Mouse (Mus musculus) midbrain, embryonic 11.5 days (tissue): ENCODE measurements at regions not wholly inside any gene's neighbourhood (a gene's known extent, or its start where the extent isn't known, plus 50 kb on each side); places are given as distances from the start of the nearest gene placed in this dataset.

Experiments
- ATAC-seq: fragments of 200-750 bp; cut with Nextera tagmentation; 2 replicates; pipeline ENCODE4 v1.8.0; 2017; ENCODE audit warnings: moderate TSS enrichment, moderate library complexity; ENCODE audit not compliant: low FRiP score
- DNase-seq: peaks from one replicate; pipeline ENCODE4 v3.0.0; 2015; ENCODE audit warnings: low spot score; ENCODE audit errors: missing footprints
- H3K27ac ChIP-seq: fragments of 300-500 bp; sonication (generic); 2 replicates; pipeline ENCODE4 v1.5.1; 2014; ENCODE audit warnings: low read depth, low read length
- H3K27me3 ChIP-seq: fragments of 300-500 bp; sonication (generic); 2 replicates; pipeline ENCODE4 v1.6.1; 2014; ENCODE audit warnings: mild to moderate bottlenecking, low read length, moderate library complexity, mixed read lengths; ENCODE audit not compliant: control insufficient read depth, insufficient read depth
- H3K36me3 ChIP-seq: fragments of 300-500 bp; sonication (generic); 2 replicates; pipeline ENCODE4 v1.6.1; 2014; ENCODE audit warnings: mild to moderate bottlenecking, low read length, moderate library complexity, mixed read lengths; ENCODE audit not compliant: control insufficient read depth, insufficient read depth
- H3K4me1 ChIP-seq: fragments of 300-500 bp; sonication (generic); 2 replicates; pipeline ENCODE4 v1.6.1; 2014; ENCODE audit warnings: low read length; ENCODE audit not compliant: control insufficient read depth, insufficient read depth
- H3K4me2 ChIP-seq: fragments of 300-500 bp; sonication (generic); 2 replicates; pipeline ENCODE4 v1.6.1; 2014; ENCODE audit warnings: mild to moderate bottlenecking, moderate library complexity
- H3K4me3 ChIP-seq: fragments of 300-500 bp; sonication (generic); 2 replicates; pipeline ENCODE4 v1.5.1; 2014; ENCODE audit warnings: low read depth, low read length
- H3K9ac ChIP-seq: fragments of 300-500 bp; sonication (generic); 2 replicates; pipeline ENCODE4 v1.6.1; 2014; ENCODE audit warnings: low read length
- H3K9me3 ChIP-seq: fragments of 300-500 bp; sonication (generic); 2 replicates; pipeline ENCODE4 v1.6.1; 2016; ENCODE audit warnings: low read length; ENCODE audit not compliant: control insufficient read depth
- WGBS: fragments of 180-500 bp; shearing (Covaris S2); extraction: QIAGEN DNeasy Blood & Tissue Kit; methylation state at CpG from one replicate; pipeline ENCODE4 v1.1.7; 2014; 5-methylcytosine and 5-hydroxymethylcytosine counted together

- Histone ChIP-seq H3K4me1 (peaks cover 7% of the 10 kb centered on the region), H3K9ac (no peak overlapping the region), H3K27ac (no peak overlapping the region), H3K4me2 (no peak overlapping the region), H3K4me3 (no peak overlapping the region), H3K9me3 (no peaks in the 10 kb centered on the region), H3K27me3 (no peaks in the 10 kb centered on the region), H3K36me3 (no peaks in the 10 kb centered on the region)
- no peak for DNase-seq
- WGBS = 92% methylated on average over 21 of the region's 21 CpGs
- no peak for ATAC-seq
Measured at GRCm38 (mm10) chr2:50757837-50758541, 390.9 kb downstream of the Rnd3 start.

- Histone ChIP-seq H3K4me1 (peaks cover 8% of the 10 kb centered on the region), H3K27ac (peak overlapping the region; percentile 81), H3K36me3 (no peaks in the 10 kb centered on the region), H3K4me2 (peak overlapping the region; percentile 28), H3K4me3 (no peak overlapping the region), H3K27me3 (no peaks in the 10 kb centered on the region), H3K9me3 (no peaks in the 10 kb centered on the region), H3K9ac (0 out of 2 replicates have a peak overlapping the region, but pooled peaks have one; percentile 20)
- DNase-seq (peak; percentile 95), ATAC-seq (peak; percentile 87)
- WGBS = 25% methylated on average over 9 of the region's 9 CpGs
Measured at GRCm38 (mm10) chr2:50755616-50756450, 393.1 kb downstream of the Rnd3 start.

- 56% methylated on average over 6 of the region's 6 CpGs for WGBS
- Histone ChIP-seq H3K4me3 (no peak overlapping the region), H3K4me2 (no peak overlapping the region), H3K9ac (no peak overlapping the region), H3K27me3 (no peaks in the 10 kb centered on the region), H3K9me3 (no peaks in the 10 kb centered on the region), H3K36me3 (no peaks in the 10 kb centered on the region), H3K27ac (peak overlapping the region; percentile 49; the same call in 1 of the 2 replicates), H3K4me1 (peaks cover 14% of the 10 kb centered on the region)
- DNase-seq = no peak
- peak; percentile 45; the same call in 1 of the 2 replicates for ATAC-seq
Measured at GRCm38 (mm10) chr2:50755160-50755559, 393.8 kb downstream of the Rnd3 start.

DNA sequence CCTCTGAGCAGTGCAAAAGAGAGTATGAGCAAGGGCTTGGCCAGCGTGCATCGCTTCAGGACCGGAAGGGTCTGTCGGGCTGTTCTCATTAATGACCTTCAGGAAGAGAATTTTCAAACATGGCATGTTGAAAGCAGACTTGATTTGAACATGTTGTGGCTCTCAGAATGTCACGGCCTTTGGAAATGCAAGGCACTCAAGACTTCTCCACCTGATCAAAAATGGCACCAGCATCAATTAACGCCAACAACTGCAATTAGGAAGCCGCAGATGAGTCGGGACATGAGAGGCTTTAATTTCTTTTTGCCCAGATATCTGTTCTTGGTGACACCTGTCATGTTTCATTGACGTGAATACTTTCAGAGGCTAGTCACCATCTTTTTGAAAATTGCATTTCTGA, 396.5 kb downstream of the Rnd3 start:
- H3K27ac ChIP-seq = no peak overlapping the region
- H3K4me2 ChIP-seq = no peak overlapping the region
- ATAC-seq (no peak), DNase-seq (peak; percentile 79)
- H3K9ac ChIP-seq = no peak overlapping the region
- H3K27me3 ChIP-seq = no peaks in the 10 kb centered on the region
- no peaks in the 10 kb centered on the region for H3K36me3 ChIP-seq
- no peaks in the 10 kb centered on the region for H3K9me3 ChIP-seq
- no peak overlapping the region for H3K4me3 ChIP-seq
- WGBS = 91% methylated on average over 9 of the region's 9 CpGs
- H3K4me1 ChIP-seq = peaks cover 14% of the 10 kb centered on the region

DNA sequence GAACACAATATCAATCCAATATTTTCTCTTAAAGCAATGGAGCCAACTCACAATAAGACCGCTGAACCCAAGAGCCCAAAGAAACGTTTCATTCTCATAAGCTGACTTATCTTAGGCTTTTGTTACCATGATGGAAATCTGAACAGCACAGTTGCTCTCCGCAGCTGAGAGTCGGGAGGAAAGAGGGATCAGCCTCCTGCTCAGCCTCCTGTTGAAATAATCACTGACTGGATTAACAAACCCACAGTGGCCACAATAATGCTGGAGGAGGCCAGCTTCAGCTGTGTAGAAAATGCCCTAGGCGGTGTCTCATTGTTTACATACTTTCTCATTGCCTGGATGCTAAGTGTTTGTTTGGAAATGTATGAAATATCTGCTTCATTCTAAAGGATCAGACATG, 398.1 kb downstream of the Rnd3 start:
- Histone ChIP-seq H3K9ac (no peak overlapping the region), H3K27ac (0 out of 2 replicates have a peak overlapping the region, but pooled peaks have one; percentile 26), H3K4me3 (no peak overlapping the region), H3K36me3 (no peaks in the 10 kb centered on the region), H3K27me3 (no peaks in the 10 kb centered on the region), H3K4me1 (peaks cover 7% of the 10 kb centered on the region), H3K4me2 (no peak overlapping the region), H3K9me3 (no peaks in the 10 kb centered on the region)
- DNase-seq (peak; percentile 83), ATAC-seq (peak; percentile 58; the same call in 1 of the 2 replicates)
- 33% methylated on average over 5 of the region's 5 CpGs for WGBS

DNA sequence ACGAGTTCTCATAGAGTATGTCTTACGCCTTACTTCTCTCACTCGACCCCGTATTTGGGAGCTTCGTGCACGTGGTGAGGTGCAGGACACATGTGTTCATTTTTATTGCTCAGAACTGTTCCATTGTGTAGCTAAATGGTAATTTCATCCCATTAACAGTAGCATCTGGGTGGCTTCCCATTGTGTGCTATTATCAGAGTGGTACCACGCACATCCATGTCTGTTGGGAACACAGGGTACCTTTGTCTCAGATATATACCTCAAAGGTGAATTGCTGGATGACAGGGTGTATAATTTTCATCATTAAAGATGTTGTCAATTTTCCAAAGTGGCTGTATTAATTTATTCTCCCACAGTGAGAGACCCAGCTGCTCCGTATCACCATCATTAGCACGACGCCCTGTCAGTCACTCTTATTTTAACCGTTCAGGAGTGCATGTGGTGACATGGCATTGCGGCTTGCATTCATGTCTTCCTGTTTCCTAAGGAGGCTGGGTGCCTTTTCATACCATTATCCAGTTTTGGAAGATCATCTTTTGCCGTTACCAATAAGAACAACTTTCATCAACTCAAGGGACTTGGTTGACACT, 404.2 kb downstream of the Rnd3 start:
- Histone ChIP-seq H3K27ac (no peak overlapping the region), H3K9me3 (no peaks in the 10 kb centered on the region), H3K4me1 (no peaks in the 10 kb centered on the region), H3K4me3 (no peak overlapping the region), H3K9ac (no peak overlapping the region), H3K27me3 (no peaks in the 10 kb centered on the region), H3K4me2 (no peak overlapping the region), H3K36me3 (no peaks in the 10 kb centered on the region)
- DNase-seq (no peak), ATAC-seq (0 out of 2 replicates have a peak, but pooled peaks have one; percentile 40)
- 86% methylated on average over 13 of the region's 13 CpGs for WGBS

DNA sequence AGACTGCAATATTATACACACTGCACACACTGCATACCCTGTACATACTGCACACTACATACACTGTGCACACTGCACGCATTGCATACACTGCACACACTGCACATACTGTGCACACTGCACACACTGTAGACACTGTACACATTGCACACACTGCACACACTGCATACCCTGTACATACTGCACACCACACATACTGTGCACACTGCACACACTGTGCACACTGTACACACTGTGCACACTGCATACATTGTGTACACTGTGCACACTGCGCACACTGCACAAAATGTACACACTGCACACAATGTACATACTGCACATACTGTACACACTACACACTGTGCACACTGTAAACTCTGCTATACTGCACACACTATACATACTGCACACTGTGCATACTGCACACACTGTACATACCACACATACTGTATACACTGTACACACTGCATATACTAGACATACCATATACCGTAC, 405.1 kb downstream of the Rnd3 start:
- peaks cover 3% of the 10 kb centered on the region; the same call in 1 of the 2 replicates for H3K4me1 ChIP-seq
- H3K27ac ChIP-seq = no peak overlapping the region
- H3K9me3 ChIP-seq = no peaks in the 10 kb centered on the region
- H3K36me3 ChIP-seq = no peaks in the 10 kb centered on the region
- H3K4me2 ChIP-seq = no peak overlapping the region
- WGBS = 94% methylated on average over 3 of the region's 3 CpGs
- H3K27me3 ChIP-seq = no peaks in the 10 kb centered on the region
- no peak for DNase-seq
- ATAC-seq = peak; percentile 42; the same call in 1 of the 2 replicates
- no peak overlapping the region for H3K4me3 ChIP-seq
- no peak overlapping the region for H3K9ac ChIP-seq

DNA sequence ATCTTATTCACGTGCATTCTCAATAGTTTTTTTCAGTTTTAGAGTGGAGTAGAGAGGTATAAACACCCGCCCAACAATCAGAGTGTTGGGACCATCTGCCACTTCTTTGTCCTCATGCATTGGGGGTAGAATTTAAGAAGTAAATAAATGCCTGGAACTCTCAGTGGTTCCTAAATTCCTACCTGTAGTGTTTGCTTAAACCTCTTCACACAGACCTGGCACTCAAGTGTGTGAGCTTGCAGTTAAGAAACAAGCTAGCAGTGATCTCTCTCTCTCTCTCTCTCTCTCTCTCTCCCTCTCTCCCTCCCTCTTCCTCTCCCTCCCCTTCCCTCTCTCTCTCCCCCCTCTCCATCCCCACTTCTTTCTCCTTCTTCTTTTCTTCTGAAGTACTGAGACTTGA, 406.5 kb downstream of the Rnd3 start:
- no peaks in the 10 kb centered on the region for H3K9me3 ChIP-seq
- H3K4me3 ChIP-seq = no peak overlapping the region
- H3K4me1 ChIP-seq = peaks cover 6% of the 10 kb centered on the region; the same call in 1 of the 2 replicates
- H3K9ac ChIP-seq = no peak overlapping the region
- WGBS = 77% methylated on average over 2 of the region's 2 CpGs
- no peaks in the 10 kb centered on the region for H3K27me3 ChIP-seq
- no peak overlapping the region for H3K4me2 ChIP-seq
- DNase-seq (no peak), ATAC-seq (no peak)
- no peak overlapping the region for H3K27ac ChIP-seq
- no peaks in the 10 kb centered on the region for H3K36me3 ChIP-seq
